ENCODE assay signal across 29 mouse cellular contexts in the genomic region with DNA sequence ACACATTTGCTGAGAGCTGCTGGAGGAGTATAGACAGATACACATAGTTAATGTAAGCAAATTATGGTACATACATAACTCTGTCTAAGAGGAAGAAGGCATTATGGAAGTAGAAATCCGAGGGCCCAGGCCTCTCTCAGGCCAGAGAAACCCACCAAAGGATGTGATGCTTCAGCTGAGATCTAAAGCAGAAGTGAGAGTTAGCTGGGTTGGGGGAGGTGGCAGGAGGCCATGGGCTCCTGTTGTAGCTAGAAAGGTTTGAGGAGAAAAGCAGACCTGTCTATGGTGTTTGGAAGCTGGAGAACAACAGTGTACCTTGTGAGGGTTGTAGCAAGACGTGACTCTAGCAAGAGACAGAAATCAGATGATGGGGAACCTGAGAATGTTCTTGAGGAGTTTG. TPM values are rescaled to one million over a fixed set of nuclear protein-coding genes. Genes with fewer than 3 reads are reported as not detected.
DNase-seq lines count a peak whose midpoint lies in the region; ATAC-seq and TF ChIP-seq lines count a peak whose summit lies in the region.
"Had no signal": no experiment of that assay in that cellular context is flagged by ENCODE, and none has a peak within 500 bp of the region (broad histone marks: within the 10 kb centered on the region; RNA-seq: fewer than 3 reads in every experiment).

No protein-coding gene starts in this region.

- no peak for TF ChIP-seq CTCF in hindbrain, postnatal 0 days (IDR thresholded peaks at IDR 0.05; ENCODE audit: low read depth)

- 77% methylated on average over 2 of the region's 2 CpGs for WGBS in hindbrain, postnatal 0 days

- no peaks in the 10 kb centered on the region for H3K27me3 ChIP-seq in splenic B cell, adult 2 months (ENCODE audit: control insufficient read depth, insufficient read depth, low read length, poor library complexity, severe bottlenecking)
- H3K27me3 ChIP-seq in hindbrain, postnatal 0 days (ENCODE audit: insufficient read depth, low read length), result no peaks in the 10 kb centered on the region
- H3K27me3 ChIP-seq: embryonic facial prominence, embryonic 13.5 days; heart, embryonic 15.5 days; limb, embryonic 12.5 days; liver, embryonic 15.5 days; lung, embryonic 15.5 days; Patski; stomach, embryonic 15.5 days had no signal

- no peak overlapping the region for H3K4me3 ChIP-seq in hindbrain, postnatal 0 days (ENCODE audit: low read length)
- H3K4me3 ChIP-seq: embryonic facial prominence, embryonic 13.5 days; forebrain, embryonic 10.5 days; heart, embryonic 10.5 days; heart, embryonic 15.5 days; left cerebral cortex, adult 2 months; limb, embryonic 12.5 days; liver, embryonic 15.5 days; lung, embryonic 15.5 days; stomach, embryonic 15.5 days had no signal

- no peak overlapping the region for H3K4me2 ChIP-seq in hindbrain, postnatal 0 days (ENCODE audit: low read depth, low read length)
- H3K4me2 ChIP-seq: embryonic facial prominence, embryonic 13.5 days; heart, embryonic 15.5 days; limb, embryonic 12.5 days; liver, embryonic 15.5 days; lung, embryonic 15.5 days; midbrain, embryonic 11.5 days; stomach, embryonic 15.5 days had no signal

- no peak overlapping the region for H3K9ac ChIP-seq in hindbrain, postnatal 0 days (replicated peaks; ENCODE audit: low read length)
- H3K9ac ChIP-seq: embryonic facial prominence, embryonic 13.5 days; forebrain, postnatal 0 days; heart, embryonic 15.5 days; limb, embryonic 12.5 days; liver, embryonic 15.5 days; lung, embryonic 15.5 days; stomach, embryonic 15.5 days had no signal

- no peaks in the 10 kb centered on the region for H3K9me3 ChIP-seq in hindbrain, postnatal 0 days (ENCODE audit: low read length)
- H3K9me3 ChIP-seq: embryonic facial prominence, embryonic 13.5 days; forebrain, embryonic 10.5 days; heart, embryonic 10.5 days; heart, embryonic 15.5 days; limb, embryonic 12.5 days; liver, embryonic 15.5 days; lung, embryonic 15.5 days; stomach, embryonic 15.5 days had no signal

- no peaks in the 10 kb centered on the region for H3K36me3 ChIP-seq in splenic B cell, adult 2 months (ENCODE audit: control insufficient read depth, insufficient read depth, low read length, poor library complexity, severe bottlenecking)
- no peaks in the 10 kb centered on the region for H3K36me3 ChIP-seq in hindbrain, postnatal 0 days (ENCODE audit: insufficient read depth, low read length)
- H3K36me3 ChIP-seq: embryonic facial prominence, embryonic 13.5 days; forebrain, embryonic 10.5 days; heart, embryonic 10.5 days; heart, embryonic 15.5 days; limb, embryonic 12.5 days; liver, embryonic 15.5 days; lung, embryonic 15.5 days; stomach, embryonic 15.5 days had no signal

- no peaks in the 10 kb centered on the region for H3K4me1 ChIP-seq in hindbrain, postnatal 0 days (ENCODE audit: insufficient read depth, low read length)
- H3K4me1 ChIP-seq: heart, embryonic 10.5 days; lung, embryonic 15.5 days had no signal

- peak; percentile 15 for DNase-seq in lung, postnatal 36 days
- no peak for DNase-seq in lung, postnatal 4 days
- DNase-seq in splenic B cell, adult 2 months (ENCODE audit: low read depth, low spot score), result peak; percentile 83
- no peak for DNase-seq in layer of hippocampus, adult 9-10 months (ENCODE audit: low spot score)
- no peak for DNase-seq in embryo, embryonic 11 days
- DNase-seq in hindbrain, postnatal 0 days (ENCODE audit: low spot score), result no peak
- DNase-seq: adrenal gland, postnatal 14 days; cerebellum, adult 11 months; cerebellum, adult 9-10 months; cerebellum, postnatal 36 days; forebrain, postnatal 0 days; kidney, adult 18-20 months; kidney, postnatal 36 days; layer of hippocampus, adult 9-11 months; right cerebral cortex, postnatal 25 days had no signal

- H3K27ac ChIP-seq in hindbrain, postnatal 0 days, result no peak overlapping the region
- H3K27ac ChIP-seq: embryonic facial prominence, embryonic 13.5 days; forebrain, embryonic 10.5 days; heart, embryonic 10.5 days; heart, embryonic 15.5 days; left cerebral cortex, adult 2 months; limb, embryonic 12.5 days; liver, embryonic 15.5 days; lung, embryonic 15.5 days; macrophage; stomach, embryonic 15.5 days had no signal

- peak; percentile 88 for ATAC-seq in common myeloid progenitor, adult 5-6 weeks (replicated peaks; ENCODE audit: low read depth, poor library complexity, severe bottlenecking)
- peak; percentile 88 for ATAC-seq in neutrophil, adult 5-6 weeks (ENCODE audit: extremely low read depth, insufficient number of reproducible peaks, low FRiP score, poor library complexity, severe bottlenecking)
- ATAC-seq in hindbrain, postnatal 0 days, result no peak
- ATAC-seq: forebrain, postnatal 0 days; Patski had no signal

RNA-seq across cellular contexts. Expression of a gene that starts 56.8 kb away (rescaled TPM):
- total RNA-seq in common myeloid progenitor, adult 5-6 weeks (2017), result 23.0 and 23.7 TPM in 2 replicates
- 2.3 and 3.9 TPM in 2 replicates for total RNA-seq in neutrophil, adult 5-6 weeks (2017)
- 1.4 and 1.8 TPM in 2 replicates for total RNA-seq in hindbrain, postnatal 0 days (2014; rRNA removed)
- 3.5 and 3.8 TPM in 2 replicates for polyA plus RNA-seq in hindbrain, postnatal 0 days (2015; fragmentation: Nextera tagmentation; extraction: Ambion mirVana)

RNA-seq across cellular contexts. Expression of a gene that starts 57.0 kb away (rescaled TPM):
- total RNA-seq in common myeloid progenitor, adult 5-6 weeks (2017), result 52.6 and 59.2 TPM in 2 replicates
- total RNA-seq in neutrophil, adult 5-6 weeks (2017), result 40.5 and 50.8 TPM in 2 replicates
- 19.2 and 23.2 TPM in 2 replicates for total RNA-seq in hindbrain, postnatal 0 days (2014; rRNA removed)
- 13.3 and 14.3 TPM in 2 replicates for polyA plus RNA-seq in hindbrain, postnatal 0 days (2015; fragmentation: Nextera tagmentation; extraction: Ambion mirVana)

Comparison
In these comparisons a context has a peak if more than half of its experiments do, and no peak if none do; other contexts are left out.
1. DNase-seq: peak in lung, postnatal 36 days (single experiment) and splenic B cell, adult 2 months (single experiment); none in lung, postnatal 4 days (0 of 2), layer of hippocampus, adult 9-10 months (single experiment), embryo, embryonic 11 days (single experiment) and hindbrain, postnatal 0 days (single experiment).